Comparison of ENCODE assay signal across 21 mouse cellular contexts in genomic region chr4:75535067-75535466, GRCm38 (mm10).
DNase-seq lines count a peak whose midpoint lies in the region; ATAC-seq lines count a peak whose summit lies in the region.
"Had no signal": no experiment of that assay in that cellular context is flagged by ENCODE, and none has a peak within 500 bp of the region (broad histone marks: within the 10 kb centered on the region; RNA-seq: fewer than 3 reads in every experiment).

No protein-coding gene starts in this region.

- H3K27me3 ChIP-seq in midbrain, embryonic 14.5 days (ENCODE audit: control insufficient read depth, insufficient read depth, low read length) = no peaks in the 10 kb centered on the region
- no peaks in the 10 kb centered on the region for H3K27me3 ChIP-seq in midbrain, embryonic 13.5 days
- H3K27me3 ChIP-seq: embryonic facial prominence, embryonic 12.5 days; embryonic facial prominence, embryonic 15.5 days; hindbrain, embryonic 12.5 days; hindbrain, embryonic 15.5 days had no signal

- no peaks in the 10 kb centered on the region for H3K9me3 ChIP-seq in midbrain, embryonic 14.5 days (ENCODE audit: control insufficient read depth, low read length)
- H3K9me3 ChIP-seq in midbrain, embryonic 13.5 days = no peaks in the 10 kb centered on the region
- H3K9me3 ChIP-seq: embryonic facial prominence, embryonic 12.5 days; embryonic facial prominence, embryonic 15.5 days; hindbrain, embryonic 12.5 days; hindbrain, embryonic 15.5 days had no signal

- no peak overlapping the region for H3K4me2 ChIP-seq in midbrain, embryonic 14.5 days (ENCODE audit: low read length)
- H3K4me2 ChIP-seq in midbrain, embryonic 13.5 days (replicated peaks) = no peak overlapping the region
- H3K4me2 ChIP-seq: embryonic facial prominence, embryonic 12.5 days; embryonic facial prominence, embryonic 15.5 days; heart, embryonic 11.5 days; hindbrain, embryonic 12.5 days; hindbrain, embryonic 15.5 days had no signal

- H3K4me3 ChIP-seq in midbrain, embryonic 14.5 days (replicated peaks; ENCODE audit: low read depth, low read length) = no peak overlapping the region
- H3K4me3 ChIP-seq in midbrain, embryonic 13.5 days (replicated peaks) = no peak overlapping the region
- H3K4me3 ChIP-seq: embryonic facial prominence, embryonic 12.5 days; embryonic facial prominence, embryonic 15.5 days; hindbrain, embryonic 12.5 days; hindbrain, embryonic 15.5 days had no signal

- no peak overlapping the region for H3K9ac ChIP-seq in midbrain, embryonic 14.5 days (replicated peaks; ENCODE audit: low read length)
- H3K9ac ChIP-seq in midbrain, embryonic 13.5 days (replicated peaks) = no peak overlapping the region
- H3K9ac ChIP-seq: embryonic facial prominence, embryonic 12.5 days; embryonic facial prominence, embryonic 15.5 days; forebrain, postnatal 0 days; hindbrain, embryonic 12.5 days; hindbrain, embryonic 15.5 days had no signal

- 94% methylated on average over 7 of the region's 7 CpGs for WGBS in midbrain, embryonic 14.5 days
- 96% methylated on average over 7 of the region's 7 CpGs for WGBS in midbrain, embryonic 13.5 days

- no peaks in the 10 kb centered on the region for H3K36me3 ChIP-seq in midbrain, embryonic 14.5 days (ENCODE audit: control insufficient read depth, insufficient read depth, low read length)
- H3K36me3 ChIP-seq in midbrain, embryonic 13.5 days = no peaks in the 10 kb centered on the region
- H3K36me3 ChIP-seq: embryonic facial prominence, embryonic 12.5 days; embryonic facial prominence, embryonic 15.5 days; hindbrain, embryonic 12.5 days; hindbrain, embryonic 15.5 days had no signal

- no peak for ATAC-seq in midbrain, embryonic 14.5 days (ENCODE audit: low FRiP score, low TSS enrichment)
- no peak for ATAC-seq in midbrain, embryonic 13.5 days
- ATAC-seq: CD4-positive, CD25-positive, alpha-beta regulatory T cell, adult 4 months; forebrain, embryonic 14.5 days; forebrain, postnatal 0 days; intestine, postnatal 0 days had no signal

- no peak overlapping the region for H3K27ac ChIP-seq in midbrain, embryonic 14.5 days (replicated peaks; ENCODE audit: low read depth, low read length)
- no peak overlapping the region for H3K27ac ChIP-seq in midbrain, embryonic 13.5 days
- H3K27ac ChIP-seq: embryonic facial prominence, embryonic 12.5 days; embryonic facial prominence, embryonic 15.5 days; hindbrain, embryonic 12.5 days; hindbrain, embryonic 15.5 days had no signal

- peak; percentile 25 to 31 for DNase-seq in cerebellum, adult 18-20 months
- DNase-seq in cerebellum, adult 11 months = no peak
- DNase-seq in brain, adult 2 months (ENCODE audit: low read depth, low spot score) = peak; percentile 40
- peak; percentile 24 for DNase-seq in cerebellum, adult 9-10 months
- DNase-seq in cerebellum, postnatal 14 days = peak; percentile 26 to 41
- DNase-seq in midbrain, embryonic 14.5 days = no peak
- DNase-seq: adrenal gland, adult 2 months; adrenal gland, postnatal 14 days; forebrain, postnatal 0 days; gastrocnemius, postnatal 36 days; heart, adult 11 months; kidney, adult 2 months had no signal

- no peaks in the 10 kb centered on the region for H3K4me1 ChIP-seq in midbrain, embryonic 14.5 days (ENCODE audit: control insufficient read depth, insufficient read depth, low read length)
- H3K4me1 ChIP-seq in midbrain, embryonic 13.5 days (replicated peaks) = no peaks in the 10 kb centered on the region
- H3K4me1 ChIP-seq: embryonic facial prominence, embryonic 12.5 days; embryonic facial prominence, embryonic 15.5 days; hindbrain, embryonic 12.5 days; hindbrain, embryonic 15.5 days had no signal

Comparison
In these comparisons a context has a peak if more than half of its experiments do, and no peak if none do; other contexts are left out.
1. DNase-seq: peak in cerebellum, adult 18-20 months (2 of 2), brain, adult 2 months (single experiment), cerebellum, adult 9-10 months (single experiment) and cerebellum, postnatal 14 days (2 of 2); none in cerebellum, adult 11 months (single experiment) and midbrain, embryonic 14.5 days (single experiment).